Mouse (Mus musculus): Measurements from ENCODE around the gene Msrb3.

GRCm38 (mm10) chr10:120744441-120745137 is 154.3 kb downstream of the Msrb3 start:
- no peak for TF ChIP-seq CTCF (conservative IDR thresholded peaks at IDR 0.05 in 1 of 2, IDR thresholded peaks at IDR 0.05 in 1 of 2; ENCODE audit: low read depth in 2 of 2, low read length in 2 of 2)
- no peak for TF ChIP-seq CHD2 (IDR thresholded peaks at IDR 0.05; ENCODE audit: low read length)
- no peak for TF ChIP-seq POLR2A (IDR thresholded peaks at IDR 0.05; ENCODE audit: low read depth, low read length)
- TF ChIP-seq TBP (conservative IDR thresholded peaks at IDR 0.05; ENCODE audit: low read depth, low read length): no peak
- no peak for TF ChIP-seq GABPA (IDR thresholded peaks at IDR 0.05; ENCODE audit: insufficient replicate concordance, low read depth, low read length)
- TF ChIP-seq MYC (IDR thresholded peaks at IDR 0.05; ENCODE audit: low read depth, low read length): no peak
- no peak for TF ChIP-seq BHLHE40 (IDR thresholded peaks at IDR 0.05; ENCODE audit: low read depth, low read length)
- TF ChIP-seq CHD1 (IDR thresholded peaks at IDR 0.05; ENCODE audit: low read depth, low read length): no peak
- TF ChIP-seq EP300 (IDR thresholded peaks at IDR 0.05; ENCODE audit: low read length): no peak
